Mouse (Mus musculus) layer of hippocampus, adult 8-10 months (tissue): Measurements from ENCODE around the gene Zfp109. TPM values are rescaled to one million over a fixed set of nuclear protein-coding genes. Genes with fewer than 3 reads are reported as not detected.
"Not testable (repeated sequence)": the region's sequence is repeated elsewhere in the genome, so short reads cannot be mapped to it uniquely, and the experiment has no call there.

Experiments
- DNase-seq, 2 experiments: peaks; one replicate each; pipeline ENCODE4 v3.0.0; 2022; ENCODE audit warnings: low spot score in 2 of 2
- total RNA-seq, 4 experiments: library from RNA; stranded (reverse); gene quantifications; 2 replicates each; pipeline ENCODE4 v1.2.4; 2022

The Zfp109 gene
- 10 to 100 TPM in 1 of 4 experiments, 1 to 10 TPM in 3; 8.0 to 10.8 (median 9.1) TPM for total RNA-seq

GRCm38 (mm10) chr7:24237040-24237791, at the start of gene Zfp109:
Gene Zfp109, minus strand, starts transcription at chr7:24237560.
- DNase-seq: peak; percentile 63 to 72

GRCm38 (mm10) chr7:24286916-24287315, 49.6 kb upstream of the Zfp109 start:
- no peak for DNase-seq

- no peak for DNase-seq
These were observed 48.7 kb upstream of the Zfp109 start for GRCm38 (mm10) chr7:24286090-24286489.

DNA sequence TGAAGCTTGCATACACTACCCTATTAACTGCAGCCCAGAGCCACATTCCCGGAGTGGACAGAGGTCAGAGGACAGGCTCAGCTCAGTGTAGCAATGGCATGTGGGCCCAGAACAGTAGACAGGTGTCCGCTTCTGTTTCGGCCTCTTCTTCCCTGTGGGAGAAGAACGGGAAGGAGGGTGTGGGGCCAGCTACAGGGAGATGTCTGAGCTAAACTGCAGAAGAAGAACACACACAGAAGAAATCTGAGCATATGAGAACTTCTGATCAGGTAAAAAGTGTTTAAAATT, 43.4 kb upstream of the Zfp109 start:
- DNase-seq: no peak

DNA sequence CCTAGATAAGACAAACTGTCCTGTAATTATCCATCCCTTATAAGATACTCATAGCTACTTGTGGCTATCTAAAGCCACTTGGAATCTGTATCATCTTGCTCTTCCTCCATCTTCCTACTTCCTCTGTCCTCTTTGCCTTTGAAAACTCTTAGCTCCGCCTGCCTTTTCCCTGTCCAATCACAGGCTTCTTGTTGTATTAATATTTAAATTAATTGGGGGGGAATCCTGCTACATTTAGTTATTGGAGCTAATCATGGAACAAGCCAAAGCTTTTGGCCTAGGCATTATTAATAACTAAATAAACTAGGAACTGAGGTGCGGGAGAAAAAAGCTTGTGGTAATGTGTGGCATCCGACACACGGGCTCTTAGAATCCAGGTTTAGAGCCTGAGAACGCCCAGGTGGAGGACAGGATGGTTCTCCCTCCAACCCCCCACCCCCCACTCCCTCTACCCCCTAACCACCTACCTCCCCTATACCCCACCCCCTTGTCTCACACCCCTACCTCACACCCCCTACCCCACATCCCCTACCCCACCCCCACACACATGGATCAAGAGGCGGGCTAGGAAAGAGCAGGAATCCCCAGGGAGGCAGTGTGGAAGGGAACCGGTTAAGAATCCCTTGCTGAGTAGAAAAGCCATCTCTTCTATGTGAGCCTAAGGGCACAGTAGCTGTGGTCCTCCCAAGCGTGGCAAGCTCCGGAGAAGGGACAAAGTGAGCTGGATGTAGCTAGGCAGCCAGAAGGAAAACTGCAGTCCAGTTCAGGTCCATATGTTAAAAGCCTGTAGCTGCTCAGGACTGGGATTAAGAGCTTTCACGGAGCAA, 42.9 kb upstream of the Zfp109 start:
- DNase-seq: no peak

- not testable (repeated sequence) for DNase-seq
These were observed 41.4 kb upstream of the Zfp109 start for GRCm38 (mm10) chr7:24278771-24279170.

- no peak for DNase-seq
These were observed 37.1 kb upstream of the Zfp109 start for GRCm38 (mm10) chr7:24274456-24274855.

GRCm38 (mm10) chr7:24271191-24271590, 33.8 kb upstream of the Zfp109 start:
- no peak for DNase-seq

- DNase-seq: peak; percentile 79 to 84
These were observed 32.9 kb upstream of the Zfp109 start, which contains the start of gene Zfp93 for GRCm38 (mm10) chr7:24270288-24270672. Gene Zfp93, plus strand, starts transcription at chr7:24270420.

DNA sequence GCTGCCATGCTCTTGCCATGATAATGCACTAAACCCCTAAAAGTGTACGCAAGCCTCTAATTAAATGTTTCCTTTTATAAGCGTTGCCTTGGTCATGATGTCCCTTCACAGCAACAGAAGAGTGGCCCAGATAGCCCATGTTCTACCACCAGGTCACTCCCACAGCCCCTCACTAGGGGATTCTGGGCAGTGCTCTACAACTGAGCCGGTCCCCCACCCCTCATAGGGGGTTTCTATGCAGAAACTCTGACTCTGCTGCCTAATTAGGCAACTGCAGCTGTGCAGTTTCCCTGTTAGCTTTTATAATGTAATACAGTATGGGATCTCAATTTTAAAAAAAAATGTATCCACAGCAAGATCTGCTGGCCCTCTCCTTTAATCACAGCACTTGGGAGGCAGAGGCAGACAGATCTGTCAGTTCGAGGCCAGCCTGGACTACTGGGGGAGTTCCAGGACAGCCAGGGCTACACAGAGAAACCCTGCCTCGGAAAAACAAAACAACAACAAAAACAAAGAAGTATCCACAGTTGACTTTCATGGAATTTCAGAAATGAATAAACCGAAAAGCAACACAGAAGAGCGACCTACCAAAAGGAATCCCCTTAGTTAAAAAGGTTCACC, 32.4 kb upstream of the Zfp109 start:
- no peak for DNase-seq

DNA sequence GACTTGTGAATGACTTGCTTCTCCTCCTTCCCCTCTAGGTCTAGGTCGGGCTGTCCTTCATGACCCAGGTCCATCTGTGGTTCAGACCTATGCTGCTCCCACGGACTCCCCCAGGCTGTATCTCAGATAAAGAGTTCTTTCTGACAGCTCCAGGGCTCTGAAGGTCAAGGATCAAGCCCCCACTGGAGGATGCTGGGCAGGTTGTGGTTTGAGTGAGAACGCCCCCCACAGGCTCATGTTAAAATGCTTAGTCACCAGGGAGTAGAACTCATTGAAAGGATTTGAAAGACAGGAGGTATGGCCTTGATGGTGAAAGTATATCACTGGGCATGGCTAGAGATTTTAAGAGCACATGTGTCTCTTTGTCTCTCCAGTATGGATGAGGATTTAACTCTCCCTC, 31.9 kb upstream of the Zfp109 start:
- DNase-seq: no peak

DNA sequence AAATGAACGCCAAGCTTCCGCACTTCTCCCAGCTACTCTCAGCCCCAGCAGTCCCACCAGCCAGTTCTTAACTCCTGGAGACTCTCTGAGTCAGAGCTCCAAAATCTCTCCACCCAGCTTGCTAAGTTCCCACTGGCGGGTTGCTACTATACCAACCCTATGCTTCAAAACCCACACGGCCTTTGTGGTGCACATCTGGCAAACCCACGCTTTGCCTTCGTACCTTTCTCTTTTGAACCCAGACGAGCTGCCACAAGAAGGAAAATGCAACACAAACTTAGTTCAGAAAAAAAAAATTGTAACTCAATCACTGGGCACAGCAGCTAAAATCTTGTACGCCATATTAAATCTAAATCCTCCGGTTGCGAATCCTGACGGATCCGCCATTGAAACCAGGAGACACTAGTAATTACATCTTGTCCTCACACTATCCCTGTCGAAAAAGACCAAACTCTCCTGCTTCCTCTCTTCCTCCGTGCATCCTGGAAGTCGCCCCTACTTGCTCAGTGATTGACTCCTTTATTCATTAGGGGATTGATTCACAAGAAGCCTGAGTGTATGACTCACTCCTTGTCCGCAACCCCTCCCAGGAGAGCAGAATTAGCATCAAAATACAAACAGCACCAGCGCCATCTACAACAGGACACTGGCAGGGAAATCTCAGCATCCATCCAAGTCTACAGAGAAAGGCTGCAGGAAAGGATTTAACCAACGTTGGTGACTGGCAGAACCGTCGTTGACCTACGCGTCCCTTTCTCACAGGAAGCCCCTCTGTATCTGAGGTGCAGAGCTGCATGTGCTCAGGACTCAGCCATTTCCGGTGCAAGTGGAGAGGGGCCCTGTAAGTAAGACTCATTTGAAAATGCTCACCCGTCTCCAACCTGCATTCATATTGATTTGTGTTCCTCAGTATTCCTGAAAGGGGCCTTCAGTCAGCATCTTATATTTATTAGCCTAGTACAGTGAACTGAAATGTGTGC, 31.1 kb upstream of the Zfp109 start:
- no peak for DNase-seq

DNA sequence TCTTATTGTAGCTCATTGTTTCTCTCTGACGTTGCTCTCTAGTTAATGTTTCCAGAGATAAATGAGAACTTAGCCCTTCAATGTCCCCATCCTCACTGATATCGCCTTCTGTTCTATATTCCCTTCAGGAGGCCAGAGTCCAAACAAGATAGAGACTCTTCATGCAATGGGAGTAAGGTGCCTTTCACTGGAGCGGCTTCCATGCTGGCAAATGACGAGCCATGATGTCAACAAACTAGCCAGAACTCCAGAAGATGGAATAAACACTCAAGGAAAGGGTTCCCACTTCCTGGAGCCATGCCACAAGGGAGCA, 22.6 kb upstream of the Zfp109 start:
- DNase-seq: no peak

GRCm38 (mm10) chr7:24259306-24259999, 22.1 kb upstream of the Zfp109 start:
- no peak for DNase-seq

- peak; percentile 87 to 88 for DNase-seq
These were observed 17.5 kb upstream of the Zfp109 start, which contains the start of gene Zfp108 for GRCm38 (mm10) chr7:24254633-24255474. Gene Zfp108, plus strand, starts transcription at chr7:24254794.

DNA sequence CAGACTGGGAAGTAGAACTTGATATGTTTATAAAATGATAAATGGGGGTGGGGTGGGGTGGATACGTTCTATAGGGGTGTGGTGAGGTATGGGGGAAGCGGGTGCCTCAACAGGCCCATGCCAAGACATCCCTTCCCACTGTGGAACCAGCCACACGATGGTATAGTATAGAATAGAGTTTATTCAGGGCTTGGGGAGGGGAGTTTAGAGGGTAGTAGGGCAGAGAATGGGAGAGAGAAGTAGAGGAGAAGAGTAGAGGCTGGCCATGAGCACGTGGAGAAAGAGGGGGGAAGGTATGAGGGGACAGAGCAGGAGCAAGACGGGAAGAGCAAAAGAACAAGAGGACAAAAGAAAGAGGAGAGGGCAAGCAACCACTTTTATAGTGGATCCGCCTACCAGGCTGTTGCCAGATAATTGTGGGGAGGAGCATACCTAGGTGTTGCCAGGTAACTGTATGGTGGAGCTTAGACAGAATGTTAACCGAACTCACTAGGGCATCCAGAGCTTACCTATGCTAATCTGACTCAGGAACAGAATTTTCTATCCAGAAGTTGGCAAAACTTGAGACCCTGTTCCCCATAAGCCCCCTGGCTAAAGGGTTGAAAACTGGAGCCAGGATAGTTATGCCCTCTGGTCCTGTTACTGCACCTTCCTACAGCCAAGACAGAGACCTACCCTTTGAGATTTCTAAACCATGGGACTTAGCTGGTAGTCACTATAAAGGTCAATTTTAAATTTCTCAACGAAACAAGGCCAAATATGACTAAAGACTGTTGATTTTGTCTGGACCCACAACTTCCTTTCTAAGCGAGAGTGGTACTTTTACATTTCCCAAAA, 16.6 kb upstream of the Zfp109 start:
- DNase-seq: no peak

DNA sequence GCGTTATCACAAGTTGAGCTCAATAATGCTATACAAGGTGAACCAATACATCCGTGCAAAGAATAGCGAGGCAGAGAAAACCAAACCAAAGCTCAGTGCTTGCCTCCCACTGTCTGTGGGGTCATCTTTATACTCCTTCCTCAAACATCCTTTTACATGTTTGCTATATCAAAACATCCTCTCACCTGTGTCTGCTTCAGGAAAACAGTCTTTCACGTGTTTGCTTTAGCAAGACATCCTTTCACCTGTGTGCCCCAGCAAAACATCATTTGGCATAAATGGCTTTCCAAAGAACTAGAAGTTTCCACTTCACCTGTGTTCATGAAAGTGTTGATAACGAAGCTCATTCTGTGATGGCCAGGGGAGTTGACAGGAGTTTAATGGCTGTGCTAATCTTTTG, 26.0 kb downstream of the Zfp109 start, which contains the start of gene Zfp111:
TSS of gene Zfp111 (minus strand) at position 101 of the 400 bp plus-strand sequence.
- no peak for DNase-seq

DNA sequence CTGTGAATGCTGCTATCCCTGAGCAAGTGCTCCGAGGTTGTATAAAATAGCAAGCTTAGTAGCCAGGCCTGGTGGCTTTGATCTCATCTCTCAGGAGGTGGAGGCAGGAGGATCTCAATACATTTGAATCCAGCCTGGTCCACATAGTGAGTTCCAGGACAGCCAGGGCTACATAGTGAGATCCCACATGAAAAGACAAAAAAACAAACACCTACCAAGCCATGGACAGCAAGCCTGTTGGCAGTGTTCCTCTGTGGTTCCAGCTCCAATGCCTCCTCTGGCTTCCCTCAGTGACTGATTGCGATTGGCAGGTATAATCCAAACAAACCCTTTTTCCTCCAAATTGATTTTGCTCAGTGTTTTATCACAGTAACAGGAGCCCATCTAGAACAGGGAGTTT, 27.1 kb downstream of the Zfp109 start:
- no peak for DNase-seq
